Mouse (Mus musculus) kidney, adult 2 months (tissue): Measurements from ENCODE around the gene Ubxn10. TPM values are rescaled to one million over a fixed set of nuclear protein-coding genes. Genes with fewer than 3 reads are reported as not detected.

Experiments used
- DNase-seq: peaks from one replicate; pipeline ENCODE4 v3.0.0; 2021
- H3K27ac ChIP-seq: fragments of 200-500 bp; 2 replicates; pipeline ENCODE4 v1.5.1; 2012; ENCODE audit warnings: low read depth, low read length, control low read depth, inconsistent platforms; ENCODE audit not compliant: insufficient read depth
- H3K27me3 ChIP-seq: fragments of 200-500 bp; replicated peaks from 2 replicates; pipeline ENCODE4 v1.6.1; 2012; ENCODE audit warnings: mild to moderate bottlenecking, moderate library complexity, low read length, inconsistent platforms; ENCODE audit not compliant: control insufficient read depth, insufficient read depth
- H3K36me3 ChIP-seq: fragments of 200-500 bp; 2 replicates; pipeline ENCODE4 v1.6.1; 2012; ENCODE audit warnings: mild to moderate bottlenecking, moderate library complexity, low read length, inconsistent platforms; ENCODE audit not compliant: control insufficient read depth, insufficient read depth
- H3K4me1 ChIP-seq: fragments of 200-500 bp; 2 replicates; pipeline ENCODE4 v1.6.1; 2011; ENCODE audit warnings: low read length; ENCODE audit not compliant: control insufficient read depth, insufficient read depth
- H3K4me3 ChIP-seq: fragments of 200-500 bp; 2 replicates; pipeline ENCODE4 v1.5.1; 2011; ENCODE audit warnings: mild to moderate bottlenecking, low read depth, low read length, control low read depth; ENCODE audit not compliant: insufficient read depth
- CTCF ChIP-seq: fragments of 200-500 bp; conservative IDR thresholded peaks from 2 replicates; pipeline ENCODE4 v1.5.1; 2011; ENCODE audit warnings: low read depth, mild to moderate bottlenecking, control low read depth, low read length, moderate library complexity, mixed read lengths; ENCODE audit not compliant: insufficient read depth, insufficient read length
- POLR2A ChIP-seq: fragments of 200-500 bp; IDR thresholded peaks from one replicate; pipeline ENCODE4 v1.6.1; 2011; ENCODE audit warnings: low read depth, low read length, control low read depth
- WGBS: fragments of 180-500 bp; shearing (Covaris S2); methylation state at CpG from one replicate; pipeline ENCODE4 v1.1.7; 2018; 5-methylcytosine and 5-hydroxymethylcytosine counted together
- polyA plus RNA-seq: library from polyadenylated mRNA; depleted of rRNA; stranded (reverse); fragments of >200 nt; gene quantifications from 2 replicates; pipeline ENCODE4 v1.2.3, GENCODE M21; 2012

The Ubxn10 gene
- polyA plus RNA-seq, 1 experiment, result 5.6 TPM

GRCm38 (mm10) chr4:138753608-138754007 is 16.6 kb upstream of the Ubxn10 start:
- H3K4me3 ChIP-seq, result no peak overlapping the region
- no peak for DNase-seq
- no peaks in the 10 kb centered on the region for H3K4me1 ChIP-seq
- TF ChIP-seq CTCF, result no peak
- no peak for TF ChIP-seq POLR2A
- H3K27ac ChIP-seq, result no peak overlapping the region
- H3K27me3 ChIP-seq, result no peaks in the 10 kb centered on the region
- WGBS, result 95% methylated on average over 3 of the region's 3 CpGs
- H3K36me3 ChIP-seq, result no peaks in the 10 kb centered on the region

GRCm38 (mm10) chr4:138752603-138753002 is 15.6 kb upstream of the Ubxn10 start:
- WGBS, result 97% methylated on average over 6 of the region's 6 CpGs
- no peak overlapping the region for H3K27ac ChIP-seq
- H3K36me3 ChIP-seq, result no peaks in the 10 kb centered on the region
- H3K4me3 ChIP-seq, result no peak overlapping the region
- H3K4me1 ChIP-seq, result no peaks in the 10 kb centered on the region
- no peak for TF ChIP-seq CTCF
- no peak for TF ChIP-seq POLR2A
- no peaks in the 10 kb centered on the region for H3K27me3 ChIP-seq
- DNase-seq, result no peak

- no peaks in the 10 kb centered on the region for H3K4me1 ChIP-seq
- no peak overlapping the region for H3K4me3 ChIP-seq
- 54% methylated on average over 8 of the region's 8 CpGs for WGBS
- no peak overlapping the region for H3K27ac ChIP-seq
- DNase-seq, result peak; percentile 55
- no peaks in the 10 kb centered on the region for H3K36me3 ChIP-seq
- TF ChIP-seq POLR2A (no peak), CTCF (peak; percentile 77)
- H3K27me3 ChIP-seq, result no peaks in the 10 kb centered on the region
These were observed 11.6 kb upstream of the Ubxn10 start for GRCm38 (mm10) chr4:138748369-138749072.

- DNase-seq, result no peak
- H3K36me3 ChIP-seq, result no peaks in the 10 kb centered on the region
- no peak for TF ChIP-seq CTCF
- no peak for TF ChIP-seq POLR2A
- 42% methylated on average over 10 of the region's 10 CpGs for WGBS
- H3K27me3 ChIP-seq, result no peaks in the 10 kb centered on the region
- H3K4me3 ChIP-seq, result no peak overlapping the region
- H3K27ac ChIP-seq, result no peak overlapping the region
- H3K4me1 ChIP-seq, result no peaks in the 10 kb centered on the region
These were observed 10.9 kb upstream of the Ubxn10 start for GRCm38 (mm10) chr4:138747851-138748250.

GRCm38 (mm10) chr4:138746866-138747265 is 9.9 kb upstream of the Ubxn10 start:
- no peaks in the 10 kb centered on the region for H3K4me1 ChIP-seq
- H3K36me3 ChIP-seq, result no peaks in the 10 kb centered on the region
- 86% methylated on average over 9 of the region's 9 CpGs for WGBS

GRCm38 (mm10) chr4:138745884-138746283 is 8.9 kb upstream of the Ubxn10 start:
- Histone ChIP-seq H3K36me3 (no peaks in the 10 kb centered on the region), H3K27me3 (no peaks in the 10 kb centered on the region), H3K27ac (no peak overlapping the region), H3K4me1 (no peaks in the 10 kb centered on the region), H3K4me3 (no peak overlapping the region)
- WGBS, result 44% methylated on average over 4 of the region's 4 CpGs
- DNase-seq, result peak; percentile 64
- no peak for TF ChIP-seq POLR2A
- no peak; the same call in 1 of the 2 replicates for TF ChIP-seq CTCF

More at GRCm38 (mm10) chr4:138746866-138747265, 9.9 kb upstream of the Ubxn10 start:
- no peaks in the 10 kb centered on the region for H3K27me3 ChIP-seq
- no peak for DNase-seq
- H3K4me3 ChIP-seq, result no peak overlapping the region
- TF ChIP-seq POLR2A (no peak), CTCF (no peak)
- H3K27ac ChIP-seq, result no peak overlapping the region

GRCm38 (mm10) chr4:138739136-138739851 is 2.3 kb upstream of the Ubxn10 start:
- H3K4me3 ChIP-seq, result no peak overlapping the region
- H3K27me3 ChIP-seq, result no peaks in the 10 kb centered on the region
- no peak overlapping the region for H3K27ac ChIP-seq
- 56% methylated on average over 7 of the region's 7 CpGs for WGBS
- TF ChIP-seq CTCF (no peak), POLR2A (no peak)
- no peaks in the 10 kb centered on the region for H3K36me3 ChIP-seq
- DNase-seq, result no peak
- H3K4me1 ChIP-seq, result no peaks in the 10 kb centered on the region
